8 mouse cellular contexts compared by ENCODE assay signal in genomic region chr5:20773341-20773740, GRCm38 (mm10).
DNase-seq lines count a peak whose midpoint lies in the region; ATAC-seq and TF ChIP-seq lines count a peak whose summit lies in the region.

No protein-coding gene starts in this region.

- no peaks in the 10 kb centered on the region for H3K4me1 ChIP-seq in liver, postnatal 0 days (ENCODE audit: insufficient read depth)

- H3K27me3 ChIP-seq in liver, postnatal 0 days (ENCODE audit: insufficient read depth, low read length): no peaks in the 10 kb centered on the region

- H3K36me3 ChIP-seq in liver, postnatal 0 days (replicated peaks; ENCODE audit: insufficient read depth, low read length): 0 out of 2 replicates have a peak, but pooled peaks cover 8% of the 10 kb centered on the region

- H3K27ac ChIP-seq in liver, postnatal 0 days (ENCODE audit: low read depth): no peak overlapping the region

- TF ChIP-seq CTCF in liver, postnatal 0 days (IDR thresholded peaks at IDR 0.05; ENCODE audit: low read depth): peak; percentile 51

- H3K9ac ChIP-seq in liver, postnatal 0 days (replicated peaks): no peak overlapping the region

- ATAC-seq in liver, postnatal 0 days: no peak
- no peak for ATAC-seq in megakaryocyte, adult 5-6 weeks (ENCODE audit: poor library complexity, severe bottlenecking)

- no peaks in the 10 kb centered on the region for H3K9me3 ChIP-seq in liver, postnatal 0 days (ENCODE audit: low read length)

- H3K4me2 ChIP-seq in liver, postnatal 0 days (ENCODE audit: low read depth, low read length): no peak overlapping the region

- peak; percentile 56 for DNase-seq in gastrocnemius, adult 18-20 months (ENCODE audit: low spot score)
- DNase-seq in gastrocnemius, adult 8-10 months (ENCODE audit: low spot score in 2 of 2): no peak
- no peak for DNase-seq in liver, postnatal 0 days
- no peak for DNase-seq in liver
- DNase-seq in brain, embryonic 18.5 days (ENCODE audit: low read depth, low spot score): peak; percentile 46
- peak; percentile 27 for DNase-seq in mesoderm, embryonic 11.5 days (ENCODE audit: low read depth, low spot score)
- no peak for DNase-seq in urinary bladder, postnatal 14 days (ENCODE audit: low spot score)

- TF ChIP-seq EP300 in liver, postnatal 0 days (IDR thresholded peaks at IDR 0.05; ENCODE audit: low read depth): no peak

- no peak overlapping the region for H3K4me3 ChIP-seq in liver, postnatal 0 days (ENCODE audit: low read depth, low read length)

- 71% methylated on average over 3 of the region's 3 CpGs for WGBS in liver, postnatal 0 days (ENCODE audit: insufficient replicate concordance)

Comparison
In these comparisons a context has a peak if more than half of its experiments do, and no peak if none do; other contexts are left out.
1. DNase-seq: peak in gastrocnemius, adult 18-20 months (single experiment), brain, embryonic 18.5 days (single experiment) and mesoderm, embryonic 11.5 days (single experiment); none in gastrocnemius, adult 8-10 months (0 of 2), liver, postnatal 0 days (single experiment), liver (single experiment) and urinary bladder, postnatal 14 days (single experiment).